Mouse (Mus musculus) heart, postnatal 0 days (tissue): Measurements from ENCODE around the gene Ankrd39. TPM values are rescaled to one million over a fixed set of nuclear protein-coding genes. Genes with fewer than 3 reads are reported as not detected.

Experiments
- ATAC-seq: fragments of 200-750 bp; cut with Nextera tagmentation; 2 replicates; pipeline ENCODE4 v1.8.0; 2017; ENCODE audit warnings: low read depth, moderate number of reproducible peaks, moderate library complexity; ENCODE audit not compliant: insufficient read depth
- DNase-seq: peaks from one replicate; pipeline ENCODE4 v3.0.0-alpha.2; 2016; ENCODE audit warnings: low spot score
- H3K27ac ChIP-seq: fragments of 300-500 bp; sonication (generic); 2 replicates; pipeline ENCODE4 v1.5.1; 2014; ENCODE audit warnings: low read depth, mild to moderate bottlenecking
- H3K27me3 ChIP-seq: fragments of 300-500 bp; sonication (generic); 2 replicates; pipeline ENCODE4 v1.6.1; 2014; ENCODE audit warnings: low read length, mixed read lengths; ENCODE audit not compliant: control insufficient read depth, insufficient read depth
- H3K36me3 ChIP-seq: fragments of 300-500 bp; sonication (generic); replicated peaks from 2 replicates; pipeline ENCODE4 v1.6.1; 2014; ENCODE audit warnings: low read length, mixed read lengths; ENCODE audit not compliant: control insufficient read depth, insufficient read depth
- H3K4me1 ChIP-seq: fragments of 300-500 bp; sonication (generic); 2 replicates; pipeline ENCODE4 v1.6.1; 2014; ENCODE audit warnings: antibody characterized with exemption; ENCODE audit not compliant: control insufficient read depth, insufficient read depth
- H3K4me2 ChIP-seq: fragments of 300-500 bp; sonication (generic); 2 replicates; pipeline ENCODE4 v1.6.1; 2014; ENCODE audit warnings: low read depth, mild to moderate bottlenecking, low read length, moderate library complexity
- H3K4me3 ChIP-seq: fragments of 300-500 bp; sonication (generic); 2 replicates; pipeline ENCODE4 v1.5.1; 2014; ENCODE audit warnings: low read depth, low read length
- H3K9ac ChIP-seq: fragments of 300-500 bp; sonication (generic); replicated peaks from 2 replicates; pipeline ENCODE4 v1.6.1; 2014; ENCODE audit warnings: low read depth, low read length, mixed read lengths
- H3K9me3 ChIP-seq: fragments of 300-500 bp; sonication (generic); replicated peaks from 2 replicates; pipeline ENCODE4 v1.6.1; 2016; ENCODE audit warnings: low read length; ENCODE audit not compliant: control insufficient read depth
- CTCF ChIP-seq: IDR thresholded peaks from 2 replicates; pipeline ENCODE4 v1.5.1; 2016; ENCODE audit warnings: antibody characterized with exemption, control low read depth, low read depth
- EP300 ChIP-seq: IDR thresholded peaks from 2 replicates; pipeline ENCODE4 v1.6.1; 2016; ENCODE audit warnings: antibody characterized with exemption, low read depth
- WGBS: fragments of 180-500 bp; shearing (Covaris S2); extraction: QIAGEN DNeasy Blood & Tissue Kit; methylation state at CpG from one replicate; pipeline ENCODE4 v1.1.7; 2014; 5-methylcytosine and 5-hydroxymethylcytosine counted together
- polyA plus RNA-seq: library from polyadenylated mRNA; unstranded; fragments of >200 nt; fragmentation: Nextera tagmentation; extraction: Ambion mirVana; gene quantifications from 2 replicates; pipeline ENCODE4 v1.2.1, GENCODE M21; 2015
- total RNA-seq: library from RNA; depleted of rRNA; stranded (reverse); fragments of >200 nt; gene quantifications from 2 replicates; pipeline ENCODE4 v1.2.3, GENCODE M21; 2014; ENCODE audit warnings: low replicate concordance

The Ankrd39 gene
- total and polyA plus RNA-seq, 2 experiments from 2014 or later = 29.0 to 32.7 TPM

DNA sequence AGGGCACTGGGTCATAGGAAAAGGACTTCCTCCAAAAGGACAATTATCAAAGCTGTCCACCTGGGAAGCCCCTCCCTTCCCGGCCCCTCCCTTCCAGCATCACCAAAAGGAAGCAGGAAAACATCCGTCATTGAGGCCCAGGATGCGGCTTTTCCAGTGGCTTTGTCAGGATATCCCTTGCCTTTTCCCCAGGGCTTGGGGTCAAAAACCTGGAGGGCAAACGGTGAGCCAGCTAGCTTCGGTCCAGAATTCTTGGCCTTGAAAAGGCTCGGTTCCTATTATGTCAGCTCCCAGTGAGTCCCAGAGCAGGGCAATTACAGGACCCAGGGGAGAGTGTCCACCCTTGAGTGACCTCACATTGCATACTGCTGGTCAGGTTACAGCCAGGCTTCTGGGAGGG, 13.7 kb upstream of the Ankrd39 start:
- H3K27ac ChIP-seq = no peak overlapping the region
- H3K4me1 ChIP-seq = peaks cover 26% of the 10 kb centered on the region; the same call in 1 of the 2 replicates
- no peak overlapping the region for H3K9ac ChIP-seq
- H3K4me3 ChIP-seq = no peak overlapping the region
- TF ChIP-seq CTCF (no peak), EP300 (0 out of 2 replicates have a peak, but pooled peaks have one; percentile 38)
- ATAC-seq = no peak
- H3K36me3 ChIP-seq = no peaks in the 10 kb centered on the region
- no peaks in the 10 kb centered on the region for H3K27me3 ChIP-seq
- no peaks in the 10 kb centered on the region for H3K9me3 ChIP-seq
- 61% methylated on average over 6 of the region's 6 CpGs for WGBS
- no peak overlapping the region for H3K4me2 ChIP-seq
- no peak for DNase-seq

DNA sequence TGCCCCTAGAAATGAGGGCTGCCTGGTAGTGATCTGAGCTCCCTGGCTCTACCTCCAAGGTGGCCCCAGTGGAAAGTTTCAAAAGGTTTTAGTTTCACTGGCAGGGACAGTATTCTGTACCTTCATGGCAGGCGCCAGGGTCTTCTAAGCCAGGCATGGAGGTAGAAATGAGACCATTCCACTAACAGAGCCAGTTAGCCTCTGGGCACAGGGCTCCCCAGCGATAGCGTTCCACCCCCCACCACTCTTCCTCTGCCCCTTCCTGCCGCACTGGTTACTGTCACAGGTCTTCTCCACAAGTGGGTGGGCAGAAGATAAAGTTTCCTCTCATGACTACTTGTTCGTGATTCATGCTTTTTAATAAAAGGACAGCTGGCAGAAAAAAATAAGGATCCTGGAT, 12.6 kb upstream of the Ankrd39 start:
- H3K4me3 ChIP-seq = no peak overlapping the region
- DNase-seq (no peak), ATAC-seq (no peak)
- TF ChIP-seq CTCF = no peak
- TF ChIP-seq EP300 = no peak
- no peak overlapping the region for H3K4me2 ChIP-seq
- peaks cover 34% of the 10 kb centered on the region; the same call in 1 of the 2 replicates for H3K4me1 ChIP-seq
- H3K9me3 ChIP-seq = no peaks in the 10 kb centered on the region
- H3K27ac ChIP-seq = no peak overlapping the region
- peaks cover under 1% of the 10 kb centered on the region; the same call in 1 of the 2 replicates for H3K36me3 ChIP-seq
- H3K27me3 ChIP-seq = no peaks in the 10 kb centered on the region
- H3K9ac ChIP-seq = no peak overlapping the region
- 65% methylated on average over 5 of the region's 5 CpGs for WGBS

DNA sequence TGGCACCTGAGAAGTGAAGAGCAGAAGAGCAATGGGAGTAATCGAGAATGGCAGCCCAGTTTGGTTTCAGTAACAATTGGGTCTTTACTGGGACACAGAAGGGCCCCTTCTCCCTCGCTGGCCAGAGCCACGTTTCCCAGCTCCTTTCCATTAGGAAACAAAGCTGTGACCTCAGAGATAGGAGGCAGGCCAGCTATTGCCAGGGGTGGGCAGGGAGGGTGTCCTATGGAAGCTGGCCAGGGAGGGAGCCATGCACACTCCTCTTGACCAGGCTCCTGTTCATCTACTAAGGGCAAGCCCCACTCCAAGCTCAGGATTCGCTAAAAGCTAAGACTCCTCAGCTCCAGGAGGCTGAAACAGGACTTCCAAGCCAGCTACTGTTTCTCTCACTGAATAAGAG, 12.0 kb upstream of the Ankrd39 start:
- no peaks in the 10 kb centered on the region for H3K27me3 ChIP-seq
- H3K9ac ChIP-seq = peak overlapping the region; percentile 83
- peaks cover 29% of the 10 kb centered on the region; the same call in 1 of the 2 replicates for H3K4me1 ChIP-seq
- H3K4me3 ChIP-seq = 0 out of 2 replicates have a peak overlapping the region, but pooled peaks have one; percentile 83
- no peaks in the 10 kb centered on the region for H3K9me3 ChIP-seq
- H3K27ac ChIP-seq = peak overlapping the region; percentile 95
- peaks cover 6% of the 10 kb centered on the region for H3K36me3 ChIP-seq
- ATAC-seq = no peak
- H3K4me2 ChIP-seq = peak overlapping the region; percentile 90
- 20% methylated on average over 4 of the region's 4 CpGs for WGBS
- peak; percentile 62 for DNase-seq
- TF ChIP-seq CTCF (peak; percentile 21; the same call in 1 of the 2 replicates), EP300 (no peak)

DNA sequence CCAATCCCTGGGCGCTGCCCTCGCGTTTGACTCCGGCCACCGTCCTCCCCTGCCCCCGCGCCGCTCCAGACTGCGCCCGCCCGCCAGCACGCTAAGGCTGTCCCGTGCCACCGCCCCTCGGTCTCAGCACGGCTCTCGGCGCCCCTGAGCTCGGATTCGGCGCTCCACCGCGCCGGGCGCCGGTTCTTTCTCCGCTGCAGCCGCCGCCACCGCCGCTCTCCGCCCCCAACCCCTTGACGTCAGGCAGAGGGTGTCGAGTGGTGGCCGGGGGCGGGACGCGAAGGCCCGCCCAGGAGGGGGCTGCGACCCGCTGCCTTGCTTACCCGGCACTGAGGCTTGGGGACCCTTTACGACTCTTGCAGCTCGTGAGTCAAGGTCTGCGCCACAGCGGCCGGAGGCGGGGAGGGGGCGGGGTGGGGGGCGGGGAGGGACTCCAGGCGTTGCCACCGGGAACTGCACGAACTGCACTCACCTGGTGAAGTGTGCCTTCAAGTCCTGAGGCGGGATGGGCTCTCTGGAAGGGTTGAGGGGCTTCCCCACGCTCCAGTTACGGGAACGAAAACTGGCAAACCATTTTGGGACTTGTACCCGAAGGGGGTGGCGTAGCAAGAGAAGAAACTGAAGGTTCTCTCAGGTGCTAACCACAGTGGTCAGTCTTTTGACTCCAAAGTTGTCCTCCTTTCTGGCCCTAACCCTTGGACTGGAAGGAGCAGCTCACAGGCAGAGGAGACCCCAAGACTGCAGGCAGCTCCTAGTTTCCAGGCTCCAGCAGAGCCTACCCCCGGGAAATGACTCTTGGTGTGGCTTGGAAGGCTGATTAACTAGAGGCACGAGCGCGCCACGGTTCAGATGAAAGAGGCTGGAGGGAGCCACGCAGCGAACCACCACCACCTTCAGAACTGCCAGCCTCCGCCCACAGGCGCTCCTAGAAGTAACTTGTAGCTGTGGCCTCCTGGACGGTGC, 11.1 kb upstream of the Ankrd39 start, which contains the start of gene Sema4c:
Sema4c (minus strand) TSS at position 319 of the 963 bp plus-strand sequence.
- 2% methylated on average over 53 of the region's 69 CpGs for WGBS
- H3K4me2 ChIP-seq = peak within 1 kb of the TSS; percentile 90
- ATAC-seq (peak; percentile 9), DNase-seq (peak; percentile 72)
- H3K27ac ChIP-seq = peak within 1 kb of the TSS; percentile 95
- TF ChIP-seq EP300 (no peak), CTCF (no peak)
- peaks cover 24% of the 10 kb centered on the region; the same call in 1 of the 2 replicates for H3K4me1 ChIP-seq
- no peaks in the 10 kb centered on the region for H3K27me3 ChIP-seq
- H3K4me3 ChIP-seq = peak within 1 kb of the TSS; percentile 83
- H3K9ac ChIP-seq = peak within 1 kb of the TSS; percentile 83
- H3K9me3 ChIP-seq = no peaks in the 10 kb centered on the region
- peaks cover 15% of the 10 kb centered on the region for H3K36me3 ChIP-seq

DNA sequence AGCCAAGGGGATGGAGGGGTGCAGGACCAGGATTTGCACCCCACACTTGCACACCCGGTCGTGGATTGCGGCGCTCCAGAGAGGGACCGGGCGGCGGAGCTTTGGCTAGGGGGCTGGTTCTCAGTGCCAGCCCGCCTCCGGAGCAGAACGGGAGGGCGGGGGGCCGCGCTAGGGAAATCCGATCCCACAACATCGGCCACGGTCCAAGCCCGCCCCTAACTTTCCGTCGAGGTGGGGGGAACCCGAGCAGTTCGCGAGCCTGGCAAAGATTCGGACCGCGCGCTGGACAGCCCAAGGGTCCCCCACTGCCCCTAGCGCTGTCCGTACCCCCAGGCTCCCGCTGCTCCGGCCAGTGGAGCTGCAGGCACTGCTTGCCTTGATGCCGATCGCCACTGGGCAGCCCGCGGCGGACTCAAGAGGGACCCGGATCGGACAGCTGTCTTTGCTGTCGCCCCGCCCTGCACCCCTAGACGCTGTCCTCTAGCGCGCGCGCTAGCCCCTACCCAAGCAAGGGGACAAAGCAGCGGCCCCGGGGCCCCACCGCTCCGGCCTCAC, 10.3 kb upstream of the Ankrd39 start:
- peak overlapping the region; percentile 90 for H3K4me2 ChIP-seq
- peak; percentile 71 for ATAC-seq
- peaks cover 23% of the 10 kb centered on the region for H3K36me3 ChIP-seq
- H3K27ac ChIP-seq = peak overlapping the region; percentile 95
- under 1% methylated on average over 47 of the region's 48 CpGs for WGBS
- no peaks in the 10 kb centered on the region for H3K27me3 ChIP-seq
- H3K9ac ChIP-seq = peak overlapping the region; percentile 83
- peak; percentile 83 for DNase-seq
- no peaks in the 10 kb centered on the region for H3K9me3 ChIP-seq
- peak overlapping the region; percentile 83 for H3K4me3 ChIP-seq
- no peak for TF ChIP-seq CTCF
- TF ChIP-seq EP300 = no peak; the same call in 1 of the 2 replicates
- H3K4me1 ChIP-seq = peaks cover 22% of the 10 kb centered on the region; the same call in 1 of the 2 replicates
